Mouse (Mus musculus) ES-E14 (cell line): ENCODE data around the gene Nhlrc2. TPM values are rescaled to one million over a fixed set of nuclear protein-coding genes. Genes with fewer than 3 reads are reported as not detected.

Source experiments
- DNase-seq: peaks from one replicate; pipeline ENCODE4 v3.0.0-alpha.2; 2013; ENCODE audit warnings: low read depth, low spot score
- H3K27ac ChIP-seq: 2 replicates; pipeline ENCODE4 v1.5.1; 2012; ENCODE audit warnings: low read depth, mild to moderate bottlenecking, low read length, moderate library complexity, mixed read lengths; ENCODE audit not compliant: poor library complexity, insufficient read depth, severe bottlenecking
- H3K36me3 ChIP-seq: 2 replicates; pipeline ENCODE4 v1.6.1; 2012; ENCODE audit warnings: mild to moderate bottlenecking, low read length, moderate library complexity, mixed read lengths; ENCODE audit not compliant: control insufficient read depth, poor library complexity, insufficient read depth, severe bottlenecking
- H3K4me1 ChIP-seq, 2 experiments: fragments of 150-350 bp in 1 of 2; sonication (generic) in 1 of 2; 2 replicates each; pipeline ENCODE4 v1.6.1; 2012; ENCODE audit warnings: low read length in 2 of 2, mild to moderate bottlenecking in 1 of 2, mixed read lengths in 1 of 2; ENCODE audit not compliant: control insufficient read depth in 2 of 2, insufficient read depth in 2 of 2, poor library complexity in 1 of 2
- H3K4me3 ChIP-seq, 2 experiments: fragments of 150-350 bp in 1 of 2; sonication (generic) in 1 of 2; 2 replicates each; pipeline ENCODE4 v1.5.1; 2012; ENCODE audit warnings: low read length in 2 of 2, low read depth in 1 of 2, mild to moderate bottlenecking in 1 of 2, mixed read lengths in 1 of 2; ENCODE audit not compliant: insufficient read depth in 1 of 2, poor library complexity in 1 of 2, severe bottlenecking in 1 of 2
- H3K9ac ChIP-seq: 2 replicates; pipeline ENCODE4 v1.6.1; 2012; ENCODE audit warnings: low read depth, mild to moderate bottlenecking, low read length, mixed read lengths; ENCODE audit not compliant: poor library complexity, insufficient read depth, severe bottlenecking
- H3K9me3 ChIP-seq: fragments of 150-350 bp; sonication (generic); 2 replicates; pipeline ENCODE4 v1.6.1; 2012; ENCODE audit warnings: low read depth, mild to moderate bottlenecking, low read length; ENCODE audit not compliant: control insufficient read depth, insufficient read depth
- CHD2 ChIP-seq: IDR thresholded peaks from 2 replicates; pipeline ENCODE4 v1.6.1; 2014; ENCODE audit warnings: mild to moderate bottlenecking, low read depth, low read length, inconsistent platforms
- HCFC1 ChIP-seq: IDR thresholded peaks from 2 replicates; pipeline ENCODE4 v1.6.1; 2012; ENCODE audit warnings: low read length, inconsistent platforms, borderline replicate concordance; ENCODE audit not compliant: insufficient read depth
- MAFK ChIP-seq: IDR thresholded peaks from 2 replicates; pipeline ENCODE4 v1.6.1; 2014; ENCODE audit warnings: mild to moderate bottlenecking, low read depth, low read length, inconsistent platforms; ENCODE audit not compliant: insufficient read depth
- ZC3H11A ChIP-seq: IDR thresholded peaks from 2 replicates; pipeline ENCODE4 v1.6.1; 2012; ENCODE audit warnings: low read depth, mild to moderate bottlenecking, inconsistent platforms, low read length, borderline replicate concordance
- ZNF384 ChIP-seq: IDR thresholded peaks from 2 replicates; pipeline ENCODE4 v1.6.1; 2012; ENCODE audit warnings: low read depth, low read length, inconsistent platforms
- in situ Hi-C, 2 experiments: fragments of 600-800 bp; cut with MboI; formaldehyde crosslinking; loops; one replicate each; pipeline ENCODE4 v1.15.1; 2025; ENCODE audit warnings: low sequenced_read_pairs in 2 of 2, inconsistent platforms in 1 of 2; ENCODE audit not compliant: unreplicated experiment in 2 of 2
- total RNA-seq: library from RNA; depleted of rRNA; stranded (reverse); fragments of 300-350 nt; gene quantifications from 2 replicates; pipeline ENCODE4 v1.2.3, GENCODE M21; 2012

The Nhlrc2 gene
- total RNA-seq, 1 experiment, result 15.3 TPM

- Histone ChIP-seq H3K9me3 (no peaks in the 10 kb centered on the region), H3K27ac (no peak overlapping the region), H3K9ac (no peak overlapping the region), H3K36me3 (peaks cover 4% of the 10 kb centered on the region; the same call in 1 of the 2 replicates), H3K4me1 (peaks cover 0 to 5% of the 10 kb centered on the region in 2 experiments; a peak in 1 of 4 replicates), H3K4me3 (no peak overlapping the region)
- in situ Hi-C loops, result no loop called here
- DNase-seq, result no peak
- no peak for TF ChIP-seq MAFK
- no peak for TF ChIP-seq ZNF384
Measured at GRCm38 (mm10) chr19:56563469-56563868, 15.4 kb downstream of the Nhlrc2 start.

- Histone ChIP-seq H3K9me3 (no peaks in the 10 kb centered on the region), H3K9ac (no peak overlapping the region), H3K27ac (no peak overlapping the region), H3K4me1 (peaks cover 0 to 5% of the 10 kb centered on the region in 2 experiments; a peak in 1 of 4 replicates), H3K4me3 (no peak overlapping the region), H3K36me3 (peaks cover 1% of the 10 kb centered on the region; the same call in 1 of the 2 replicates)
- in situ Hi-C loops, result no loop called here
- TF ChIP-seq MAFK (no peak), ZNF384 (no peak), ZC3H11A (no peak), CHD2 (no peak)
- no peak for DNase-seq
Measured at GRCm38 (mm10) chr19:56565358-56565757, 17.3 kb downstream of the Nhlrc2 start.

- Histone ChIP-seq H3K36me3 (peaks cover 2% of the 10 kb centered on the region; the same call in 1 of the 2 replicates), H3K27ac (no peak overlapping the region), H3K9ac (no peak overlapping the region), H3K9me3 (no peaks in the 10 kb centered on the region), H3K4me1 (peaks cover 0 to 5% of the 10 kb centered on the region in 2 experiments; a peak in 1 of 4 replicates), H3K4me3 (no peak overlapping the region)
- no peak for DNase-seq
- in situ Hi-C loops, result no loop called here
- TF ChIP-seq ZNF384 (no peak), HCFC1 (no peak), ZC3H11A (no peak; the same call in 1 of the 2 replicates), MAFK (no peak), CHD2 (no peak)
Measured at GRCm38 (mm10) chr19:56566041-56566440, 18.0 kb downstream of the Nhlrc2 start.

GRCm38 (mm10) chr19:56566940-56567339 lies 18.9 kb downstream of the Nhlrc2 start:
- Histone ChIP-seq H3K9me3 (no peaks in the 10 kb centered on the region), H3K27ac (no peak overlapping the region), H3K36me3 (peaks cover 2% of the 10 kb centered on the region; the same call in 1 of the 2 replicates), H3K4me1 (peaks cover 0 to 5% of the 10 kb centered on the region in 2 experiments; a peak in 1 of 4 replicates), H3K9ac (no peak overlapping the region), H3K4me3 (no peak overlapping the region)
- in situ Hi-C loops, result no loop called here
- TF ChIP-seq MAFK (no peak), ZNF384 (no peak), HCFC1 (no peak), CHD2 (no peak), ZC3H11A (no peak)
- DNase-seq, result no peak

- no peaks in the 10 kb centered on the region for H3K4me1 ChIP-seq
- peaks cover 2% of the 10 kb centered on the region; the same call in 1 of the 2 replicates for H3K36me3 ChIP-seq
- DNase-seq, result no peak
- H3K4me3 ChIP-seq, result no peak overlapping the region
- in situ Hi-C loops, result no loop called here
- no peaks in the 10 kb centered on the region for H3K9me3 ChIP-seq
- H3K9ac ChIP-seq, result no peak overlapping the region
- H3K27ac ChIP-seq, result no peak overlapping the region
- no peak for TF ChIP-seq ZNF384
- TF ChIP-seq HCFC1, result no peak
- TF ChIP-seq CHD2, result no peak
- no peak for TF ChIP-seq ZC3H11A
- TF ChIP-seq MAFK, result no peak
Measured at GRCm38 (mm10) chr19:56570781-56571180, 22.7 kb downstream of the Nhlrc2 start.
